Mouse (Mus musculus) adipocyte (in vitro differentiated cells): ENCODE results near the gene Nol3.
A peak's percentile ranks its signal among the peaks of the same experiment; 100 is the strongest.

Source experiments
- DNase-seq: peaks from one replicate; pipeline ENCODE4 v3.0.0-alpha.2; 2016; ENCODE audit warnings: low spot score

Nol3 gene

DNA sequence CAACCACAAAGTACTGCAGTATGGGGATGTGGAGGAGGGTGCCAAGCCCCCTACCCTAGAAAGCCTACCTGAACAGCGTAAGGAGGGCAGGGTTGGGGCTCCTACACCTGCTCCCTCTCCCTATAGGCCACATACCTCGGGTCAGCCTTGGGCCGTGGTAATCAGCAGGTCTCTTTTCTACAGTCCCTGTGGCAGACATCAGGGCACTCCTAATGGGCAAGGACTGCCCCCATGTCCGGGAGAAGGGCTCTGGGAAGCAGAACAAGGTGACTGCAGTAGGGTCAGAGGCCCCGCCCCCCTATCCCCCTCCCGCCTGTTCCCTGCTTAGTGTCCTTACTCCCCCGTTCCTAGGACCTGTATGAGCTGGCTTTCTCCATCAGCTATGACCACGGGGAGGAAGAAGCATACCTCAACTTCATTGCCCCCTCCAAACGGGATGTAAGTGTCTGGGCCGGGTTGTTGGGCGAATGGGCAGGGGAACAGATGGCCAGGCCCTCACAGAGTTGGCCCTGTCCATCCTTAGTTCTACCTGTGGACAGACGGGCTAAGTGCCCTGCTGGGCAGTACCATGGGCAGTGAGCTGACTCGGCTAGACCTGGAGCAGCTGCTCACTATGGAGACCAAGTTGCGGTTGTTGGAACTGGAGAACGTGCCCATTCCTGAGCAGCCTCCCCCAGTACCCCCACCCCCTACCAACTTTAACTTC is 33.4 kb downstream of the Nol3 start:
- no peak for DNase-seq

DNA sequence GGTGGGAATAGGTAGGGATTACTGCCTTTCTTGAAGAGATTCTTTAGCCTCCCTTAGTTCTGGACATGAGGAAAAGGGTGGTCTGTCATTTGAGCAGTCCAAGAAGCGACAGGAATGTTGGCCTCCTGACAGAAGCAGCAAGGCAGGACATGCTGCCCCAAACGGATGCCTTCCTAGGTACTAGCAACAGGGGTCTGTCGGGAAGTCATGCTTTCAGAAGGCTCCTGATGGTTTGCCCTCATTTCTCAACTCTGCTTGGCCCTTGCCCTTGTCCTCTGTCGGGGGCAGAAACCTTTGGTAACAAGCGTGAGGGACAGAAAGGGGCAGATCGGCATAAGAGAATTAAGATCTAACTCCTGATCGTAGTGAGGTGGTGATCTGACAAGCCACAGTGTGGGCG is 34.2 kb downstream of the Nol3 start:
- DNase-seq = no peak

GRCm38 (mm10) chr8:105311718-105312117 is 35.8 kb downstream of the Nol3 start:
- DNase-seq = no peak

DNA sequence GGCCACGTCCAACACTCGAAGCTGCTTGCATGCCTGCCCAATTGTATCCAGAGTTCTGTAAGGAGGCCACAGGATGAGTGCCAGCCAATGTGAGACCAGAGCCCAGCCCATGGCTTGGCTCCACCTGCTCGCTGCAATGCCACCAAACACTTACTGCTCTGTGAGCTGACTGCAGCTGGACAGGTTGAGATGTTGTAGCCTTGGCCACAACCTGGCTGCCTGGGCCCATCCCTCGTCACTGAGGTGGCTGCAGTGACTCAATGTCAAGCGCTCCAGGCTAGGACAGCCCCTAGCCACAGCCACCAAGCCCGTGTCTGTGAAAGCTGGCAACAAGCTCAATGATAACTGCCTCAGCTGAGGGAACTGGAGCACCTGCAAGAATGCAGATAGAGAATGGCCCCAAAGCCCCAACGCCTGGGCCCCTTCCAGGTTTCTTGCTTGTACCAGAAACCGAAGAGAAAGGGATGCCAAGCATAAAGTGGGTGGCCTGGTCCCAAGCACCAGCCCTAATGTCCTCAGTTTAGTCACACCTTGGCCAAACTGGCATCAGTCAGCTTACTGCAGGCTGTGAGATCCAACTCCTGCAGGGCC is 37.0 kb downstream of the Nol3 start:
- no peak for DNase-seq

DNA sequence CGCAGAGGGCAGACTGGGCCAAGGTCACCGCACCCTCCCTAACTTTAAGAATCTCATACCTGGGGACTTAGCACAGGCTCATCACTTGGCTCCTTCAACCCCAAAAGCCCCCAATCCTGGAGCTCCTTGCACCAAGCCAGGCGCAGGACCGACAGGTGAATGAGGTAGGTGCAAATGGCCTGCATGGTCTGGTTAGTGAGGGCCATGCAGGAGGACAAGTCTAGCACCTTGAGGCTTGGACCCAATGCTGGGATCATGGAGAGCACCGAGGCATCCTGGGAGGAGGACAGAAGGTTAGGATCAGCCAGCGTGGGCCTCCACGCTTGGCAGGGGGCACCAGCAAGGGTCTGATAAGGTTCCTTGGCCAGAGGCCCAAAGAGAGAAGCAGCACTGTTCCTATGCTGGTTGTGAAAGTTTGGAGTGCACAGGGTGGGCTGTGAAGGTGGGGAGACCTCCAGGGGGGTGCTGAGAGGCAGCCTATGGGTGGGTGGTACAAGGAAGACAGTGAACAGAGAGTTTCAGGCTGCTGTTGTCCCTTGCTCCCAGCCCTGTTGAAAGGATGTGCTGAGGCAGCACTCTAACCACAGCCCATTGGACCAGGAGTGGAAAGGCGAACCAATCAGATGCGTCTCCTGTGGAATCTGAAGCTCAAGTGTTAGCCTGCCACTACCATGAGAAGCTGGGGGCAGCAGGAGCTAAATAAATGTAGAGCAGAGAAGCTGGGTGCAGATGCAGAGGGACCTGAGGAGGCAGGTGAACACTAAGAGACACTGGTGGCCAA is 37.9 kb downstream of the Nol3 start:
- no peak for DNase-seq

- DNase-seq = no peak
Observed at GRCm38 (mm10) chr8:105315073-105315769, 39.3 kb downstream of the Nol3 start.

DNA sequence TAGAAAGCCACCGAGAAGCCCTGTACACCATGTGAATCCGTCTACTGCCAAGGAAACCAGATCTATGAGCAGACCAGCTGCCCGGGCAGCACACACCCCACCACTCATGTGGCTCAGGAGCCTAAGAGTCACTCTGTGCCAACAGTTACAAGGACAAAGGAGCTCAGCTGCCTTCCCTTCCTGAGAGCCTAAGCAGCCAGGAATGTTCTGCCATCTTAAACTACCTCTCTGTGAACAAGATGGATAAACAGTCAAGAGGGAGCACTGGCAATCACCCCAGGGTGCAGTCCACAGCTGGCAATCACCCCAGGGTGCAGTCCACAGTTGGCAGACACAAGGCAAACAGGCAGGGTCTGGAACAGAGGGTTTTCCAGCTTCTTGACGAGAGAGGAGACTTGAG is 42.0 kb downstream of the Nol3 start:
- no peak for DNase-seq

GRCm38 (mm10) chr8:105318662-105319190 is 42.8 kb downstream of the Nol3 start:
- no peak for DNase-seq

DNA sequence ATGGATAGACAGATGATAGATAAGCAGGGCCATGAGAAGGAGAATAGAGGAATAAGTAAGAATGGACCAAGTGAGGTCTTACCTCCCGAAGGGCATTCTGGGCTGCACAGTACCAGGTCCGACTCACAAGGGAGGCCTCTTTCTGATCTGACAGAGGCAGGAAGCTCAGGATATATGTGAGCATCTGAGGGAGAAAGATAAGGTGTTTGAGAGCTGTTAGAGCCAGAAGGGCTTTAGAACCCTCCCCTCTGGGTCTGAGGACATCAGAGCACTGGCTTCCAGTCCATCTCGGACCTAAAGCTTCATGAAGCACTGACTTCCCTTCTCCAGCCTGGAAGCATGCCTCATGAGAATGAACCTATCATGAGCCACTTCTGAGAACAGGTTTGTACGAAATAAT is 47.2 kb downstream of the Nol3 start:
- DNase-seq = no peak

DNA sequence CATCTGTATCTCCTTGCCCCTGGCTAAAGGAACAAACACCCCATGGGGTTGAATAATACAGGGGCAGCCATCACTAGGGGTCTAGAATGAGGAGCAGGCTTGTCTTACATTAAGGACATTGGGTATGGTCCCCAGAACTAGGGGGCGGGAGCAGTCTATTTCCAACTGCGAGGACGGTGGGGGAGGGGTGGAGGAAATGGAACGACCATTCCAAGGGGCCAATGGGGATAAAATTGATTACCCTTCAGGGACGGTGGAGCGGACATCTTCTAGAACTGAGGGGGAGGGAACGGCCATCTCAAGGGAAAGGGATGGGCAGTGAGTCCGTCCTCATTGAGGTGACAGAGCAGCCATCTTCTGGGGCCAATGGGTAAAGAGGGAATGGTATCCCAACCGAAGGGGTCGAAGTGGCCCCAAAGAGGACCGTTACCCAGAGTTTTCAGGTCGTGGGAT is 49.7 kb downstream of the Nol3 start:
- DNase-seq = no peak

- DNase-seq = peak; percentile 99
Observed at GRCm38 (mm10) chr8:105326141-105326672, 50.3 kb downstream of the Nol3 start, which contains the start of the genes Lrrc29 and Tmem208. Gene Lrrc29, minus strand, starts transcription at chr8:105326278. Gene Tmem208, plus strand, starts transcription at chr8:105326354.

DNA sequence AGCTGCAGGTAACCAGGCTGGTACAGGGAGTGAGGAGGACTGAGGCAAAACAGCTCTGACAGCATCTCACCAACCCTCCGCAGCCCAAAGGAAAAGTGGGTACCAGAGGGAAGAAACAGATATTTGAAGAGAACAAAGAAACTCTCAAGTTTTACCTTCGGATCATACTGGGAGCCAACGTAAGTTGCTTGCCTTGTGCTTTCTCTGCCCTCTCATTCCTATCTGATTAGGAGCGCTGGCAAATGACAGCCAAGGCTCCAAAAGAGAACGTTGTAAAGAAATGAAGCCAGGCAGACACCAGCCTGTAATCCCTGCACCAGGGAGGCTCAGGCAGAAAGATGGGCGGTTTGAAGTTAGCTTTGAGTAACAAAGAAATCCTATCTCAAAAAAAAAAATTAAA is 51.0 kb downstream of the Nol3 start:
- DNase-seq = no peak

DNA sequence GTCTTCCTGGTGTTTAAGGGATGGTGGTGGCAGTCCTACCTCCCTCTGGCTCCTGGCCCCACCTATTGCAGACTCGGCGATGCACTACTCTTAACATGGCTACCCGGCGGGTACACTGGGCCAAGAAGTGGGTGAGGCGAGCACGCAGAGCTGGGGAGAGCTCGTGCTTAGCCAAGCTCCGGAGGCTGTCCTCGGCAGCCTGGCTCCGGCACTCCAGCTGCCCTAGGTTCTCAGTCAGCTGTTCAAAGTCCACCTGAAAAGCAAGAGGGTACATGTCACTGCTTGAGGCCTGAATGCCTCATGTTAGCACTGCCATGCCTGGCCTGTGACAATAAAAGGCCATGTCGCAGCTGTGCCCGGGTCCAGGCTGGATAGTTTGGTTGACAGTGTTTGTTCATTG is 54.4 kb downstream of the Nol3 start:
- DNase-seq = no peak

DNA sequence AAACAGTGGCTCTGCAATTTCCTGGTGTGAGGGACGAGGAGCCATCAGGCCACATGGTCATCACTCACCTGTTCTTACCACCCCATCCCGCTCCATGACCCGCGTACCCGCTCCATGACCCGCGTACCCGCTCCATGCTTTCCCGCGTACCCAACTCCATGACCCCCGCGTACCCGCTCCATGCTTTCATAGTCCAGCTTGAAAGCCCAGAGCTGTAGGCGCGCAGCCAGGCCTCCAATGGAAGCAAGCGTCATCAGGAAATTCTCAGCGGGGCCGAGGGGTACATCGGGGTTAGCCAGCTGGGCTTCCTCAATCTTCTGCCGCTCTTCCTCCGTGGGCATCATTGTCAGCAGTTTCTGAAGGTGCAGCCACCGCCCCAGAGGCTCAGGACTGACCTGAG is 55.5 kb downstream of the Nol3 start:
- no peak for DNase-seq
